Mouse (Mus musculus) embryo, embryonic 9.5 days (tissue): Measurements from ENCODE around the gene Mtch1.
"Not testable (repeated sequence)": the region's sequence is repeated elsewhere in the genome, so short reads cannot be mapped to it uniquely, and the experiment has no call there.

ENCODE experiments used
- DNase-seq: peaks from one replicate; pipeline ENCODE4 v3.0.0-alpha.2; 2017; ENCODE audit errors: extremely low spot score

Mtch1 gene

GRCm38 (mm10) chr17:29361982-29362691 lies 14.4 kb upstream of the Mtch1 start:
- DNase-seq = peak; percentile 40

- no peak for DNase-seq
These were observed 13.1 kb upstream of the Mtch1 start, which contains the start of gene Fgd2 for GRCm38 (mm10) chr17:29360761-29361221. Fgd2 (plus strand) TSS chr17:29360914.

DNA sequence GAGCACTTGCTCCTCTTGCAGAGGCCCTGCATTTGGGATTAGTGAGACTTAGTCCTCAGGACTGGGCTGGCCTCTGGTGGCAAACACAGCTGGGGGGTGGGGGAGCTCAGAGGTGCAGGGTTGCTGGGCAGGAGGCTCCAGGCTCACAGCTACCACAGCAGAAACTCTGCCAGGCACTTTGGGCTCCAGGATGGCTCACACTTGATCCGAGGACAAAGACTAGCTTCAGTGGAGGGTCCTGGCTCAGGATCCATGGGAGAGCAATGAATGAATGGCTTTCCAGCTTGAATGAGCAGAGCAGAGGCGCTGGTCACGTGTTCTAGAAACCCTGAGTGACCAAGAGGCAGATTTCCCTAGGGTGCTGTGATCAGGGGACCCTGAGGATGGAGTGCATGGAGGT lies 11.2 kb upstream of the Mtch1 start:
- no peak for DNase-seq

GRCm38 (mm10) chr17:29356882-29357281 lies 9.1 kb upstream of the Mtch1 start:
- DNase-seq = no peak

GRCm38 (mm10) chr17:29356479-29356856 lies 8.7 kb upstream of the Mtch1 start:
- peak; percentile 83 for DNase-seq

DNA sequence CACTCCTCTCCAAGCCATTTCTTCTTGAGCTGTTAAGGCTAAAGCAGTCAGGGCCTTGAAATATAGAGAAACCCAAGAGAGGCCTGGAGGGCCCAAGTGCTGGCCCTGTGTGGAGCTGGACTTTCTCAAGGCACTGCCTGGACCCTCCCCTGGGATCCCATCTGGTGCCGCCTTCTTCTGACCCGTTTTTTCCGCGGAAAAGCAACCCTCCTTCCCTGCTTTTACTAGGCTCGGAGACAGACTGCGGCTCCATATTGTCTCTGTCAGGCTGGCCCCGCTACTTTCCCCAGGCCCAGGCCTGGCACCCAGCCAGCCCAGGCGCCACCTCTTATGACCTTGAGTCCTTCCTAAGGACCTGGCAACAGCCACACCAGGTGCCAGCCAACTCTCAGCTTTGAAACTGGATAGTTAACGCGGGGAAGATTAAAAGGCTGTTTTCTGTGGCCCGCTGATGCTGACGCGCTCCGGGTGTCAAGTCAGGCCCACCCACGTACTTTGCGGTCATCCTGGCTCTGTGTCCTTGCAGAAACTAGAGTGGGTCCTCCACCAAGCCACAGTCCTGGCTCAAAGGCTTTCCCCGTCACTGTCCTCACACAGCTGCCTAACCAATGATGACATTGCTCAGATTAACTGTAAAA lies 8.2 kb upstream of the Mtch1 start:
- DNase-seq = peak; percentile 53

DNA sequence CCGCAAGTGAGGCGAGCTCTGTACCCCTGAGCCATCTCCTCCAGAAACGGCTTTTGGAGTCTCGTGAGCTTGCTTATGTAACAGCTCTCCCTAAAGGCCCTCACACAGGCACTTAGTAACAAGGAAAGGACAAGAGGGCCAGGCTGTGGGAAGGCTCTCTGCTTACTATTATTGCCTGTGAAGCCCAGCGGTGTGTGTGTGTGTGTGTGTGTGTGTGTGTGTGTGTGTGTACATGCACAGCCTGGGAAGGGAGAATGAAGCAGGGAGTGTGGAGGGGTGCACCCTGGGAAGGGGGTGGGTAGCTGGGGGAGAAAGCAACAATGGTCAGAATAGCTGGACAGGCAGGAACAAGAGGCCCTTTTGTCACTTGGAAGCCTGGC lies 7.7 kb upstream of the Mtch1 start:
- DNase-seq = peak; percentile 71

GRCm38 (mm10) chr17:29351056-29351455 lies 3.3 kb upstream of the Mtch1 start:
- not testable (repeated sequence) for DNase-seq

GRCm38 (mm10) chr17:29348996-29349395 lies 1.3 kb upstream of the Mtch1 start:
- DNase-seq = no peak

DNA sequence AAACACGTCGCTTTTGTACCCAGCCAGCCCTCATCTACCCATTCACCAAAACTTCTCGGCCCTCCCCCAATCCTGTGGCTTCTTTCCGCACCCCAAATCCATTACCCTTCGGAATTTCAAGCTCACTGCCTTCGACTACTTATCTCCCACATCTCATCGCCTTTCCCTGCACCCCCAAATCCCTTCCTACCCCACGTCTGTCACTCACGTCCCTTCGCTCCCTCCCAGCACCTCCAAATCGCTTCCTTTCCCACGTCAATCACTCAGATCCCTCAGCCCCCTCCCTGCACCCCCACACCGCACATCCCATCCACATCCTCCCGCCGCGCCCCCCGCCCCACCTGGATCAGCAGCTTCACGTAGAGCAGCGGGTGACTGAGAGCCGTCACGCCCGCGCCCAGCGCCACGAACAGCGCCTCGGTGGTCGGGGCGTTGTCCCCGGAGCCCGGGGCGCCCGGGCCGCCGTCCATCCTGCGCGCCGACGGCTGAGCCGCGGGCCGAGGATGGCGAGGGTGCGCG lies 549 bp downstream of the Mtch1 start:
- DNase-seq = no peak

DNA sequence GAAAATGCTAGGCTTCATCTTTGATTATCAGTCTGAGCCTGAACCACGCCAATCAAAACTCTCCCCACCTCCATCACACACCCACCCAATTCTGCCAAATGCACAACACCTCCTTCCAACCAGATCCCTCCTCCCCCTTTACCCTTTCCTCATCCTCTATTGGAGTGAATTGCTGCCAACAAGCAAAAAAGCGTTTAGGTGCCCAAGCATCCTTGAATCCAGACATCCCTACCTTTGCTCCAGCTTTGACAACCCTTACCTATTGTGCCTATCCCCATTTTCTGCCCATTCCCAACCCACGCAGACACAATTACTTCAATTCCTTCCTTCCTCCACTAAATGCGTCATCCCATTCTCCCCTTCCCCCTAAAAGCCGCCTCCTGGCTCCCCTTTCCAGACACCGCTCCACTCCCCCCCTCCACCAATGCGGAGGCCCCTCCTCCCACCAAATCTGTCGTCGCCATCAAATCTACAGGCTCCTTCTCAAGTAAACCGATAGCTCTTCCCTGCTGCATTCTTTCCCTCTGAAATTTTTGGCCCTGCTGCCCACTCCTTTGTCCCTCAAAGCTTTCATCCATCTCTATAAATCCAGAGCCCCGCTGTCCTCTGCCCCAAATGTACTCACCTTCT lies 1.1 kb downstream of the Mtch1 start:
- peak; percentile 62 for DNase-seq

DNA sequence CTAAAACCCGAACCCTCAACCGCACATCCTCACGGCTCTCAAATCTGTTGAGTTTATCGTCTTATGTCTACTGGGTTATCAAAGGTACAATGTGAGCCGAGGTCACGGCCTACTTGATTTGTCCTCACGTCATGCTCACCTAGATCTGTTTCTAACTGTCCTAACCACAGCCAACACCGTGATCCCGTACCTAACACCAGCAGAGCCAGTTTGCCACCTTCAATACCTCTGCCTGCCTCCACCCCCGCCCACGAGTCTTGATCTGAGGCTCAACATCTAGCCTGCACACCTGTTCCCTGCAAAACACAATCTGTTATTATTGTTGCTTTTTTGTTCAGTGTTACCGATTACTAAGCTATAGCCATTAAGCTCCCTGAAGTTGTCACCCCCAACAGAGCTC lies 2.5 kb downstream of the Mtch1 start:
- no peak for DNase-seq

GRCm38 (mm10) chr17:29343241-29343640 lies 4.5 kb downstream of the Mtch1 start:
- no peak for DNase-seq

DNA sequence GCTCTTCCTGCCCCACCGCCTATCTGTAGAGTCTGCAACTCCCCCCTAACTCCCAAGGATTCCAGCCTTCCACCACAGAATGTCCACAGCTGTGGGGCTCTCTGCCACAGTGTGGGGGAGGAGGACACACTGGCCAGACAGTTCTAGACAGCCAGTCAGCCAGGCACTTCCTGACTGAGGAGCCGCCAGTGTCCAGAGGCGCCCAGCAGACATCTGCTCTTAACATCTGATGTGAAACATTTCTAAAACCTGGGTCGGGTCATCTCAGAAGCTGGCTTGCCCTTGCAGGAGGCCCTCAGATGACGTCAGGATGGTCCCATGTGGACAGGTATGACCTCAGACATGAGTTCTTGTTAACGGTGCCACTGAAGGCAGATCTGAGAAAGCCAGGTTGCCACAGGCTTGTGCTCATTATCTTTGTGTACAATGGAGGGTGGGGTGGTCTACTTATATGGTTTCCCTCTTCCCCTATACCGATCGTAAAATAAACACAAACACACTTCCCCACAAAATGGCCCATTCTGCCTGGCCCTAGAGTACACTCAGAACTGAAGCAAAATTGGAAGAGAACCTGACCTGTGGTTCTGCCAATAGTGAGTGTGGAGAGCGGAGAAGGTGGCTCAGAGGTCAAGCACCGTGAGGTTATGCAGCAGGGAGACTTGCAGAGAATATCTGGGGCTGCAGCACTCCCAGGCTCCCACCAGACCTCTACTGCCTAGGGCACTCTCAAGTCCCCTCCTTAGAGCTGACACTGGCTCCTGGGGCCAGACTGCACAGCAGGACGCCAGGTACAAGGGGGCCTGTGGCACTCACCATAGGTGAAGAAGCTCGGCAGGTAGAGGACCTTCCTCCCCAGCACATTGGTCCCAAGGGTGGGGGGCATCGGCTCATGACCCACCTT lies 5.5 kb downstream of the Mtch1 start:
- DNase-seq = peak; percentile 37

- DNase-seq = no peak
These were observed 6.1 kb downstream of the Mtch1 start for GRCm38 (mm10) chr17:29341591-29342003.

GRCm38 (mm10) chr17:29340406-29341261 lies 7.1 kb downstream of the Mtch1 start:
- no peak for DNase-seq

- DNase-seq = no peak
These were observed 8.5 kb downstream of the Mtch1 start for GRCm38 (mm10) chr17:29339170-29339768.

GRCm38 (mm10) chr17:29337979-29338823 lies 9.5 kb downstream of the Mtch1 start:
- no peak for DNase-seq

DNA sequence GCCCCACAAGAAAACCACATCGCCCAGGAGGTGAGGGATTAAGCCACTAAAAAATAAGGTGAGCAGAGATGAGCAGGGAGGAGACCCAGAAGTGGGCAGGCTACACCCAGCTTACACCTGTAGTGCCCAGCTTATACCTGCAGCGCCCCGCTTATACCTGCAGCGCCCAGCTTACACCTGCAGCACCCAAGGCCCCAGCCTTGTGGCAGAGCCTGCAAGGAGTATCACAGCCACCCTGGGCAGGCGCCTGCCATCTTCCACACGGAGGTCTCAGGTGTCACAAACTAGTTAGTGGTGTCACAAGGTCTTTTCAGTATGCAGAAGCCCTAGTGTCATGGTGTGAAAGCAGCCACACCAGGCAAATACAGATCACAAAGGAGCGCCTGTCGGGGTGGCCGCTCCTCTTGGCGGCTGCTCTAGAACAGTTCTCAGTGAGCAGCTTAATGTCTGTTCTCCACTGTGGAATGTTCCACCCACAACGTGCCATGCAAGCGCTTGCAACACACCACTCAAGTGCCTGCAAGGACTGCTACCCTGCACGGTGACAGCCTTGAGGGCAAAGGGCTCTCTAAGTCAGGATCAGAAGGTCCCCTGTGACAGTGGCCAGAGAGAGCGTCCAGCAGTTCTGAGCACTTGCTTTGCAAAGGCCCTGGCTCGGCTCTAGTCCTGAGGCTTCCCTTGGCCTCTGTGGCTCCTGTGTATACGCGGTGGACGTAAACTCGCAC lies 11.3 kb downstream of the Mtch1 start:
- DNase-seq = no peak
